Mouse (Mus musculus): ENCODE data around the gene Gm3233. TPM values are rescaled to one million over a fixed set of nuclear protein-coding genes. Genes with fewer than 3 reads are reported as not detected.
"Not testable (repeated sequence)": the region's sequence is repeated elsewhere in the genome, so short reads cannot be mapped to it uniquely, and the experiment has no call there.

Gene Gm3233
- polyA plus RNA-seq (2012; rRNA removed) = not detected in 2 replicates

DNA sequence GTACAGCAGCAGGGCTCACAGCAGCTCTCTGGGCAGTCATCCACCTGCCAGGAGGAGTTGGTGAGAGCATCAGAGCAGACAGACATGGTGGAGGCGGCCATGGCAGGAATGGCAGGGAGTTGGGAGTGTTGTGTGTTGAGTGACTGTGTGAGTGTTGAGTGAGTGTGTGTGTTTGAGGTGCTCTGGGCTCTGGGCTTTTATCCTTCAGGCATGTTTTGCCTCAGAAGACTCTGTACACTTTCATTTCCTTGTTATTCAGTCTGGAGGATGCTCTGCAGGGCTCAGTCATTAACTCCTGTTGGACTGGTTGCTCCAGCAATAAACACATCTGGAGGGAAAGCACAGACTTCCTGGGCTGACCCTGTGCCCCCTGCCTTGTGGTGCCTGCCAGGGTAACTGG, at the start of gene Gm3233:
Gm3233 (minus strand) TSS at position 101 of the 400 bp plus-strand sequence.
- H3K36me3 ChIP-seq (ENCODE audit: control insufficient read depth, insufficient read depth, low read length); H3K27ac ChIP-seq (ENCODE audit: control insufficient read depth, insufficient read depth, low read depth, low read length); H3K4me1 ChIP-seq (ENCODE audit: control insufficient read depth, insufficient read depth, low read length); H3K4me3 ChIP-seq (ENCODE audit: control insufficient read depth, low read depth, low read length); H3K27me3 ChIP-seq (ENCODE audit: control insufficient read depth, insufficient read depth, low read length): not testable (repeated sequence)

DNA sequence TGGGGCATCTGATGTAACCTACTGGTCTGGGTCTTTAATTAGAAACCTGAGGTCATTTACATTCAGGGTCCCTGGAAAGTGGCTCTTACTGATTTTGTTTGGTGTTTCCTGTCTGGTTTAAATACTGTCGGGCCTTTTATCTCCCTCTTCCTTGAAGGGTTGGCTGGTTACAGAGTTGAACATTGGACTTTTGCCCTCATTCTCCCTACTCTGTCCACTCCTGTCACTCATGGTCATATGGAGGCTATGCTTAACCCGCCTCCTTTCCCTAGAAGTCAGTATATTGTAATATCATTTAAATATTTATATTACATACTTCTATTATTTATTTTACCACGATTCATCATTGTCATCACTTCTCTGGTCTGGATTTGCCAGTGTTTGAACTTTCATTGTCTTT, 44.6 kb upstream of the Gm3233 start:
- Histone ChIP-seq H3K27me3 (ENCODE audit: control insufficient read depth, insufficient read depth, low read length) (no peaks in the 10 kb centered on the region), H3K36me3 (ENCODE audit: control insufficient read depth, insufficient read depth, low read length) (no peaks in the 10 kb centered on the region)
- TF ChIP-seq POLR2A (IDR thresholded peaks at IDR 0.05; ENCODE audit: control insufficient read depth, low read depth, low read length) (no peak), CTCF (IDR thresholded peaks at IDR 0.05; ENCODE audit: control insufficient read depth, insufficient read depth, insufficient replicate concordance, low read depth, low read length) (no peak)

DNA sequence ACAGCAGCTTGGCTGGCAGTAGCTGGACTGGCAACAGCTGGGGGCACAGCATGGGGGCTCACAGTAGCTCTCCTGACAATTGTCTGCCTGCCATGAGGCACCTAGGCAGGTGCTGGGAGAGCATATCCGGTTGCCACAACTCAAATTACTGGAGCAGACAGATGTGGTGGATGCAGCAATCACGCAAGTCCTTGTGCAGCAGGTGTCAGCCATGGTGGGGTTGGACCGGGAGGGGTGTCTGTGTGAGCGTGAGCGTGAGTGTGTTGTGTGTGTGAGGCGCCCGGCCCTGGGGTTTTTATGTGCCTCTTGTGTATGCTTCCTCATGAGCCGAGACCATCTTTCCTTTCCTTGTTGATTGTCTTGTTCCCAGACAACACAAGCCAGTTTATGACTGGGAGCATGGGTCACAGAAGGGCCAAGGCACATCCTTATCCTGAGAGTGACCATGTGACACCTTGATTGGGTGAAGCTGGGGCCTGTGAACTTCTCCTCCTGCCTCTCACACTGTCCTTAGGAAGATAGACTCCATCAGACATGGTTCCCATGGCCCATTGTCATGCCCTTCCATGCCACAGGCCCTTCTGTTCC, 39.5 kb upstream of the Gm3233 start, which contains the start of gene Gm19668:
Gm19668 (minus strand) TSS at position 213 of the 588 bp plus-strand sequence.
- Histone ChIP-seq H3K4me3 (ENCODE audit: control insufficient read depth, low read depth, low read length) (no peak within 1 kb of the TSS), H3K27ac (ENCODE audit: control insufficient read depth, insufficient read depth, low read depth, low read length) (no peak within 1 kb of the TSS), H3K4me1 (ENCODE audit: control insufficient read depth, insufficient read depth, low read length) (no peaks in the 10 kb centered on the region), H3K27me3 (ENCODE audit: control insufficient read depth, insufficient read depth, low read length) (no peaks in the 10 kb centered on the region), H3K36me3 (ENCODE audit: control insufficient read depth, insufficient read depth, low read length) (no peaks in the 10 kb centered on the region)
- TF ChIP-seq CTCF (IDR thresholded peaks at IDR 0.05; ENCODE audit: control insufficient read depth, insufficient read depth, insufficient replicate concordance, low read depth, low read length) (no peak), POLR2A (IDR thresholded peaks at IDR 0.05; ENCODE audit: control insufficient read depth, low read depth, low read length) (no peak)

More for the DNA sequence above, 44.6 kb upstream of the Gm3233 start:
- Histone ChIP-seq H3K4me1 (ENCODE audit: control insufficient read depth, insufficient read depth, low read length) (no peaks in the 10 kb centered on the region), H3K4me3 (ENCODE audit: control insufficient read depth, low read depth, low read length) (no peak overlapping the region), H3K27ac (ENCODE audit: control insufficient read depth, insufficient read depth, low read depth, low read length) (no peak overlapping the region)

DNA sequence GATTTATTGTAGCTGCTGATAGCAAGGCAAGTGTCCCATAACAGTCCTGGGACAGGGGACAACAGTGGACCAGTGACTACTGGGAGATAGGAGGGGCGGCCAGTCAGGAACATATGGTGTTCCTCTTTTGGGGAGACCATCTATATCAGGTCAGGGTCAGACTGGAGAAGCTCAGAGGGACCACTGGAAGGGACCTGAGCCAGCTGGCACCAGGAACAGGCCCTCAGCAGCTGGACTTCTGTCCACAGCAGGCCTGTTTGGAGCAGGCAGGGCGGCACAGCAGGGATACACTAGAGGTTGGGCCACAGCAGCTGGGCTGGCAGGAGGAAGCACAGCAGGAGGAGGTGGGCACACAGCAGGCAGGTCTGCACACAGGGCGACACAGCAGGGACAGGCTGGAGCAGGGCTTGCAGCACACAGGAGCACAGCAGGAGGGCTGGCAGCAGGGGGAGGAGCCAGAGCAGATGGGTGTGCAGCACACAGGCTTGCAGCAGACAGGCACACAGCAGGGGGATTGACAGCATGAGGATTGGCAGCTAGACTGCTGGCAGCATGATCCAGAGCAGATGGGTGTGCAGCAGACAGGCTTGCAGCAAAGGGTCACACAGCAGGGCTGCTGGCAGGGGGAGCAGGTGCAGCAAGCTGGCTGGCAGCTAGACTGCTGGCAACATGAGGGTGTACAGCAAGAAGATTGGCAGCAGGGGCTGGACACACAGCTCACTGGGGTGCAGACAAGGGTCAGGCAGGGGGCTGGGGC, 38.9 kb upstream of the Gm3233 start:
- not testable (repeated sequence) for H3K27me3 ChIP-seq (ENCODE audit: control insufficient read depth, insufficient read depth, low read length); H3K36me3 ChIP-seq (ENCODE audit: control insufficient read depth, insufficient read depth, low read length); H3K27ac ChIP-seq (ENCODE audit: control insufficient read depth, insufficient read depth, low read depth, low read length); H3K4me1 ChIP-seq (ENCODE audit: control insufficient read depth, insufficient read depth, low read length); H3K4me3 ChIP-seq (ENCODE audit: control insufficient read depth, low read depth, low read length)

DNA sequence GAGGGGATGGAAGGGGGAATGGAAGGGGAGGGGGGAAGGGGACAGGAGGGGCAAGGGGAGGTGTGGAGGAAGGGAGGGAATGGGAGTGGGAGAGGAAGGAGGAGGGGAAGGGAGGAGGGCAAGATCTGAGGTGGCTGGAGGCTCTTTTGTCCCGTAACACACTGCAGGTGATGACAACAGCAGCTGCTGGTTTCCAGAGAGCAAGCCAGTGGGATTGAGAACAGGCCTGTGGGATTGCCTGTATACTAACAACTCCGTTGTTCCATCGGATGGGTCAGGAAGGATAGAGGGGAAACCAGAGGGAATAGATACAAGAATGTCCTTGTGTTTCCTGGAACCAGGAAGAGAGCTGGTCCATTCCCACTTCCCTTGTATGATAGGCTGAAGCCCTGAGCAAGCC, 38.2 kb upstream of the Gm3233 start:
- Histone ChIP-seq H3K27ac (ENCODE audit: control insufficient read depth, insufficient read depth, low read depth, low read length) (no peak overlapping the region), H3K36me3 (ENCODE audit: control insufficient read depth, insufficient read depth, low read length) (no peaks in the 10 kb centered on the region), H3K4me3 (ENCODE audit: control insufficient read depth, low read depth, low read length) (no peak overlapping the region), H3K27me3 (ENCODE audit: control insufficient read depth, insufficient read depth, low read length) (no peaks in the 10 kb centered on the region), H3K4me1 (ENCODE audit: control insufficient read depth, insufficient read depth, low read length) (no peaks in the 10 kb centered on the region)
- no peak for TF ChIP-seq CTCF (IDR thresholded peaks at IDR 0.05; ENCODE audit: control insufficient read depth, insufficient read depth, insufficient replicate concordance, low read depth, low read length)
- TF ChIP-seq POLR2A (IDR thresholded peaks at IDR 0.05; ENCODE audit: control insufficient read depth, low read depth, low read length) = no peak

DNA sequence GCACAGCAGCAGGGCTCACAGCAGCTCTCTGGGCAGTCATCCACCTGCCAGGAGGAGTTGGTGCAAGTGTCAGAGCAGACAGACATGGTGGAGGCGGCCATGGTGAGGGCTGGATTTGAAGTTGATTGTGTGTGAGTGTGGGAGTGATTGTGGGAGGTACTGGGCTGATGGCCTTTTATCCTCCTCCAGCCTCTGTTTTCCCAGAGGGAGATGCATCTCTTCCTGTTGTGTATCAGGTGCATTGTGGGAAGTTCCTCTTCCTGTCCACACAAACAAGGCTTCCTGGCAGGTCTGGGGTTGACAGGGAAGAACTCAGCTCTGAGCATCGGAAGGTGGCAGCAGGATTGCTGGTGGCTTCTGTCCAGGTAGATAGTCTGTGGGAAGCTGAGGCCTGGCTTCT, 35.5 kb upstream of the Gm3233 start, which contains the start of gene Gm9639:
Gm9639 (minus strand) TSS at position 101 of the 400 bp plus-strand sequence.
- no peaks in the 10 kb centered on the region for H3K27me3 ChIP-seq (ENCODE audit: control insufficient read depth, insufficient read depth, low read length)
- H3K36me3 ChIP-seq (ENCODE audit: control insufficient read depth, insufficient read depth, low read length) = no peaks in the 10 kb centered on the region
- no peak within 1 kb of the TSS for H3K27ac ChIP-seq (ENCODE audit: control insufficient read depth, insufficient read depth, low read depth, low read length)
- H3K4me3 ChIP-seq (ENCODE audit: control insufficient read depth, low read depth, low read length) = no peak within 1 kb of the TSS
- no peaks in the 10 kb centered on the region for H3K4me1 ChIP-seq (ENCODE audit: control insufficient read depth, insufficient read depth, low read length)
- TF ChIP-seq POLR2A (IDR thresholded peaks at IDR 0.05; ENCODE audit: control insufficient read depth, low read depth, low read length) (no peak), CTCF (IDR thresholded peaks at IDR 0.05; ENCODE audit: control insufficient read depth, insufficient read depth, insufficient replicate concordance, low read depth, low read length) (no peak)

DNA sequence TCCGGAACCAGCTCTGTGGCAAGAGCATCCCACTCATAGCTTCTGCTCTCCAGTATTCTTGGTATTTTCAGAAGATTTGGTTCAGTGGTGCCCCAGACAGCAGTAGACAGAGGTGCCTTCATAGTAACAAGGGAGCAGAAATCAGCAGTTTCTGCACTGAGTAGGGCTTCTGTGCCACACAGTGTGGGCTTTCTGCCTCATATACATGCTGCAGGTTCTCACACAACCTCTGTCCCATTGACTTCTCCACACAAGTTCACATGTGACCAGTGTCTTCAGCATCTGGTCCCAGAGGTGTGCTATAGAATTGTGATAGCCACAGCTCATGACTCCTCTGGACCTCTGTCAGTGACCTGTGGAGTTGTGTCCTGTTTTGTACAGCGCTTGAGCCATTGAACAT, 29.1 kb upstream of the Gm3233 start:
- Histone ChIP-seq H3K4me1 (ENCODE audit: control insufficient read depth, insufficient read depth, low read length) (no peaks in the 10 kb centered on the region), H3K36me3 (ENCODE audit: control insufficient read depth, insufficient read depth, low read length) (no peaks in the 10 kb centered on the region), H3K4me3 (ENCODE audit: control insufficient read depth, low read depth, low read length) (no peak overlapping the region), H3K27me3 (ENCODE audit: control insufficient read depth, insufficient read depth, low read length) (no peaks in the 10 kb centered on the region), H3K27ac (ENCODE audit: control insufficient read depth, insufficient read depth, low read depth, low read length) (no peak overlapping the region)
- TF ChIP-seq CTCF (IDR thresholded peaks at IDR 0.05; ENCODE audit: control insufficient read depth, insufficient read depth, insufficient replicate concordance, low read depth, low read length) (no peak), POLR2A (IDR thresholded peaks at IDR 0.05; ENCODE audit: control insufficient read depth, low read depth, low read length) (no peak)

DNA sequence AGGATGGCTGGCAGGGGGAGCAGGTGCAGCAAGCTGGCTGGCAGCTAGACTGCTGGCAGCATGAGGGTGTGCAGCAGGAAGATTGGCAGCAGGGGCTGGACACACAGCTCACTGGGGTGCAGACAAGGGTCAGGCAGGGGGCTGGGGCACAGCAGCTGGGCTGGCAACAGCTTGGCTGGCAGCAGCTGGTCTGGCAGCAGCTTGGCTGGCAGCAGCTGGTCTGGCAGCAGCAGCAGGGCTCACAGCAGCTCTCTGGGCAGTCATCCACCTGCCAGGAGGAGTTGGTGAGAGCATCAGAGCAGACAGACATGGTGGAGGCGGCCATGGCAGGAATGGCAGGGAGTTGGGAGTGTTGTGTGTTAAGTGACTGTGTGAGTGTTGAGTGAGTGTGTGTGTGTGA, 28.4 kb upstream of the Gm3233 start, which contains the start of gene Gm7137:
Gm7137 (minus strand) TSS at position 325 of the 400 bp plus-strand sequence.
- not testable (repeated sequence) for H3K4me1 ChIP-seq (ENCODE audit: control insufficient read depth, insufficient read depth, low read length); H3K27me3 ChIP-seq (ENCODE audit: control insufficient read depth, insufficient read depth, low read length); H3K36me3 ChIP-seq (ENCODE audit: control insufficient read depth, insufficient read depth, low read length); H3K27ac ChIP-seq (ENCODE audit: control insufficient read depth, insufficient read depth, low read depth, low read length); H3K4me3 ChIP-seq (ENCODE audit: control insufficient read depth, low read depth, low read length)

DNA sequence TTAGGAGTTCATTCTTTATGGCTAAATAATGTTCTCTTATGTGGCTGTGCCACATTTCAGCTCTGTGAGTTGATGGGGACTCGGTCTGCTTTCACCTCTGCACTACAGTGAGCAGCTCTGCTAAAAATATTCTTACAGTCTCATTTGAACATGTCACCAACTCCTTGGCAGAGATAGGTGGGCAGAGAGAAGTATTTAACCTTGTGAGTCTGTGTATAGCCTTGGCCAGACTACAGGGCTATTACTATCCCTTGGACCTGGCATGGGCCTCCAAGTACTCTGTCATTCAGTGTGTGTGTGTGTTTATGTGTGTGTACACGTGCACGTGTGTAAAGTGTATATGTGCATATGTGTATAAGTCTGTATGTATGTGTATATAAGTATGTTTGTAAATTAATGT, 23.9 kb upstream of the Gm3233 start:
- H3K27ac ChIP-seq (ENCODE audit: control insufficient read depth, insufficient read depth, low read depth, low read length); H3K4me1 ChIP-seq (ENCODE audit: control insufficient read depth, insufficient read depth, low read length); H3K36me3 ChIP-seq (ENCODE audit: control insufficient read depth, insufficient read depth, low read length); H3K27me3 ChIP-seq (ENCODE audit: control insufficient read depth, insufficient read depth, low read length); H3K4me3 ChIP-seq (ENCODE audit: control insufficient read depth, low read depth, low read length): not testable (repeated sequence)

DNA sequence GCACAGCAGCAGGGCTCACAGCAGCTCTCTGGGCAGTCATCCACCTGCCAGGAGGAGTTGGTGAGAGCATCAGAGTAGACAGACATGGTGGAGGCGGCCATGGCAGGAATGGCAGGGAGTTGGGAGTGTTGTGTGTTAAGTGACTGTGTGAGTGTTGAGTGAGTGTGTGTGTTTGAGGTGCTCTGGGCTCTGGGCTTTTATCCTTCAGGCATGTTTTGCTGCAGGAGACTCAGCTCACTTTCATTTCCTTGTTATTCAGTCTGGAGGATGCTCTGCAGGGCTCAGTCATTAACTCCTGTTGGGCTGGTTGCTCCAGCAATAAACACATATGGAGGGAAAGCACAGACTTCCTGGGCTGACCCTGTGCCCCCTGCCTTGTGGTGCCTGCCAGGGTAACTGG, 23.0 kb upstream of the Gm3233 start, which contains the start of gene Gm3250:
Gm3250 (minus strand) TSS at position 101 of the 400 bp plus-strand sequence.
- not testable (repeated sequence) for H3K27ac ChIP-seq (ENCODE audit: control insufficient read depth, insufficient read depth, low read depth, low read length); H3K4me3 ChIP-seq (ENCODE audit: control insufficient read depth, low read depth, low read length); H3K36me3 ChIP-seq (ENCODE audit: control insufficient read depth, insufficient read depth, low read length); H3K4me1 ChIP-seq (ENCODE audit: control insufficient read depth, insufficient read depth, low read length); H3K27me3 ChIP-seq (ENCODE audit: control insufficient read depth, insufficient read depth, low read length)

DNA sequence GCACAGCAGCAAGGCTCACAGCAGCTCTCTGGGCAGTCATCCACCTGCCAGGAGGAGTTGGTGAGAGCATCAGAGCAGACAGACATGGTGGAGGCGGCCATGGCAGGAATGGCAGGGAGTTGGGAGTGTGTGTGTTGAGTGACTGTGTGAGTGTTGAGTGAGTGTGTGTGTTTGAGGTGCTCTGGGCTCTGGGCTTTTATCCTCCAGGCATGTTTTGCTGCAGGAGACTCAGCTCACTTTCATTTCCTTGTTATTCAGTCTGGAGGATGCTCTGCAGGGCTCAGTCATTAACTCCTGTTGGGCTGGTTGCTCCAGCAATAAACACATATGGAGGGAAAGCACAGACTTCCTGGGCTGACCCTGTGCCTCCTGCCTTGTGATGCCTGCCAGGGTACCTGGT, 17.4 kb upstream of the Gm3233 start, which contains the start of gene Gm7138:
Gm7138 (minus strand) TSS at position 101 of the 400 bp plus-strand sequence.
- not testable (repeated sequence) for H3K36me3 ChIP-seq (ENCODE audit: control insufficient read depth, insufficient read depth, low read length); H3K27me3 ChIP-seq (ENCODE audit: control insufficient read depth, insufficient read depth, low read length); H3K27ac ChIP-seq (ENCODE audit: control insufficient read depth, insufficient read depth, low read depth, low read length); H3K4me3 ChIP-seq (ENCODE audit: control insufficient read depth, low read depth, low read length); H3K4me1 ChIP-seq (ENCODE audit: control insufficient read depth, insufficient read depth, low read length)
